Mouse (Mus musculus) CD8-positive naive resting alpha-beta T cell, adult 2 months (primary cell): Measurements from ENCODE around the gene Gnat2.

Source experiments
- DNase-seq, 2 experiments: peaks; one replicate each; pipeline ENCODE4 v3.0.0; 2022; ENCODE audit warnings: low read depth in 2 of 2, low spot score in 2 of 2

Gene Gnat2

DNA sequence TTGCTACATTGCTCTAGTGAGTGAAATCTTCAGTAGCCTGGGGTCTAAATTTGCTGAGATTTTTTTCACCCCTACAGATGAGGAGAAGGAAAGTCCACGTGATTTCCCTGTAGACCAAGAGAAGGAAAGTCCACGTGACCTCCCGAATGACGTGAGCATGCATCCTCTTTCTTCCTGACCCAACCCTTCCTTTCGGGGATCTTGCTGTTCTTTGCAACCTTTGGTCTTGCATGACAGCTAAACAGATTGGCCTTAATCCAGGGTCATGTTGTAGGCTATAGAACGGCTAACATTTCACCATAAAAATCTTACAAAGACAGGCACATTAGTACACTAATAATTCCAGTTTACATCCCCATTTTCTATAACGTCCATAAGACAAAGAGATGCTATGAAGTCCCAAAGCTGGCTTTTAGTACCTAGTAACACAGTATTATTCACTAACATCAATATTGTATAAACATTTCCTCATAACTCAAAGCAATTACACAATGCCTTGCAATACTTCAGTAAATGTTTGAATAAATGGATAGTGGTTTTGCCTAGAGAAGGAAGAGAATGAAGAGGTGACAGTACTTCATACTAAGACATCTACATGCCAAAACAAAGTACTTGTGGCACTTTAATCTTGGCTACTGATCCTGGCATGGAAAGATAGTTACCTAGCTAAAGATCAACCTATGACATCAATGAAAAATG is 21.2 kb downstream of the Gnat2 start:
- no peak for DNase-seq

DNA sequence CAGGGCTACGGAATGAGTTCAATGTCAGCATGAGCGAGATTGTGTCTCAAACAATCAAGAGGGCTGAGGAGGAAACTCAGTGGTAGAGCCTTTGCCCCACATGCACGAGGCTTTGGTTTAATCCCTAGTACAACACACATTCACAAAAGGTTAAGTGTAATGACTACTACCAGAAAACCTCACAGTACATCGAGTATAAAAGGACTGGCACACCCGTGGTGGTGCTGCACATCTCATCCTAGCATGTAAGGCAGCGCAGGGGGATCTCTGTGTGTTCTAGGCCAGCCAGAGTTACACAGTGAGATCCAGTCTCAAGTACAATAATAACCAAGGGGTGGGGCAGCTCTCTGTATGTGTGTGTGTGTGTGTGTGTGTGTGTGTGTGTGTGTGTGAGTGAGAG is 24.9 kb downstream of the Gnat2 start:
- no peak for DNase-seq

DNA sequence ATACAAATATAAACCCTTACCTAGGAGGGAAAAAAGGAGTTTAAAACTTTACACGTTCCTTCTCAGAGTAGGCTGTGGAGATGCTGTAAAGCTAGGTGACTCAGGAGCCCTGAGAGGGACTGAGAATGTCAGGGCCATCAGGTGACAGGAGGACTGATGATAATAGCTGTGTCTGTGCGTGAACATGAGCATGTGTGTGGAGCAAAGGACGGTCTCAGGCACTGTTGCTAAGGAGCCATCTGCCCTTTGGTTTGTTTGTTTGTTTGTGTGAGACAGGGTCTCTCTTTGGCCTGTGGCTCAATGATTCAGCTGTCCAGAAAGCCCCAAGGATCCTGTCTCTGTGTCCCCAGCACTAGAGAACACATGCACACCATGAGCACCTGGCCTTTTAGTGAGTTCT is 28.5 kb downstream of the Gnat2 start:
- no peak for DNase-seq

DNA sequence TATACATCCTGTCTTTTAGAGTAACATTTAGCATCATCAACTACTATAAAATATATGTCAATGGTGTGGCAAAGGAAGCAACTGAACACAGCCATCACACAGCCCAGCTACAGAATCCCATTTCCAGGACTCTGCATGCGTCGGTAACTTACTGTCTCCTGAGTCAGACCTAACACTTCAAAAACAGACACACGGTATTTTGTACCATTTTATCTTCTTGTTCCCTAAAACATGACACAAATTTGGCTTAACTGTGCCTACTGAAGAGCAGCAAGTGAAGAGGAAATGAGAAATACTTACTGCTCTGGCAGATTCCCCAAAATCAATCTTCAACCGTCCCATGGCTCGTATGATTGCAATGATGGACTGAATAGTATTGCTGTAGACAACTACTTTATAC is 30.7 kb downstream of the Gnat2 start:
- DNase-seq, result no peak

DNA sequence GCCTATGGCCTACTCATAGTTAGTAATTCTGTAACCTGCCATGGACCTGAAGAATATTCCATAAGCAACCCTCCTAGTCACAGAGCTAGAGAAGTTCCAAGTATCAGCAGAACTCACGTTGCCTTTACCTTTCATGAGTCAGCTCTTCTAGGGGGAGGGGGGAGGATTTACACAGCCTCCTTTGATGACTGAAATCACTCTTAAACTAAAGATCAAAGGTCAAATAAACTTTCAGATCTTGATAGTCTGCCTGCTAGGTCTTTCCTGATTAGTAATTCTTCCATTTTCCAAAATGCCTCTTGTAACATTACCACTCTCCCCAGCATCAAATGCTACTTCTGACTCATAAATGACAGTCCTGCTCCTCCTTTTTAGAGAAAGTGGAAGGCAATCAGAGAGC is 31.5 kb downstream of the Gnat2 start:
- no peak for DNase-seq

DNA sequence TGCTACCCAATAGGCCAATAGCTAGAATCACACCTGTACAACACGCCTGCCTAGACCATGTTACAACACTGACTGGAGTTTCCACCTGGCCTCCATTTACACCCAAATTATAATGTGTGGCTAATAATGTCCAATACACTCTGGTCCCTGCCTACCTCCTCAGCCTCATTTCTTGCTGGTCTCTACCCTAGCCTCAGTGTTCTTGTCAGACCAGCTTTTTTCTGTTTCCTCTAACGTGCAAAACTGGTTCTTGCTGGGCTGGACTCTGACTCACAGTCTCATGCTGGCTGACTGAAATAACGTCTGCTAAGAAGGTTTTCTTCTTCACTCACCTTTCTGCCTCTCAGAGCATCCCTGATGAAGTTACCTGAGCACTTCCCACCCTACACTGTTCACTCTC is 33.7 kb downstream of the Gnat2 start:
- no peak for DNase-seq

DNA sequence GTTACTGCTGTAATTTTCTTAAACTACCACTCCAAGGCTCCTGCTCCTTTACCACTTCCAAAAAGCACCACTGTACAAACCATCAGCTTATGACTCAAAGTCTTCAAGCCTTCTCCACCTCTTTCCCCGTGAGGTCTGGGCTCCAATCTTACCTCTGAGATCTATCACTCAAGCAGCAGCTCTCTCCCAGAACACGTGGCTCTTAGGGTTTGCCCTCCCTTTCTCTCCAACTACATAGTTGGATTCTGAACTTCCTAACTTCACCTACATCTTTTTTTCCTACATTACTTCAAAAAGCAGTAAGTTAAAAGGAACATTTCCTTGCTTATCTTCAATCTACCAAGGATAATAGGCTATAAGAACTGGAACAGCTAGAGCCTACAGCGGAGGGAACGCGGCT is 35.9 kb downstream of the Gnat2 start:
- no peak for DNase-seq

DNA sequence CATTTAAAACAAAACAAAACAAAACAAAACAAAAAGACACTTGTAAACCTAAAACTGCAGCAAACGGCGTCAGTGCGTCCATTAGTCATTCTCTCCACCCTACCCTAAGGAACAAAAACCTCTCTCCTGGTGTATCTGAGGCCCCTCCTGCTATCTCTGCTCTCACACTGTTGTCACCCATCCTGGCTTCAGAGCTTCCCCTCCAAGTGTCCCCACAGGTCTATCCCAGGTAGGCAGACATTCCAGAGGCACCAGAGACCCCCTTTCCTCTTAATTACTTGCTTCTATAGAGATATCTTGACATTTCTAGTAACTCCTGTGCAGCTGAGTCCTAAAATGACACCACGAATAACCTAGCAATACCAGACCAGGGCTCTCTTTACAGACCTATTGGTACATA is 36.8 kb downstream of the Gnat2 start:
- no peak for DNase-seq

DNA sequence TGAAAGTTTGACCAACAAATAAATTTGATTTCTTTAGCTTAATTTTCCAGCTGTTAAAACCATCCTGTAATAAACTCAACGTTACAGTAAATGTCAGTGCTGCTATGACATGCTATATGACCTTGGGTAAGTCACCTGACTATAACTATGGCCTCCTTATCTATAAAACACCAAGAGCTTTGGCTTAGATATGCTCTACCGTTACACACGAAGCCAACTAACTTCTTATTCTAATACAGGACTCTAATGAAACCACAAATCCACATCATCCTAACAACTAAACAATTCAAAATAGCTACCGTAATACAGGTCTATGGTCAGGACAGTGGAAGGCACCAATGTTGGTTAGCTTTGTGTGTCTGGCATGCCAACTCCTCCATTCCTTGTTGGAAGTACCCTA is 37.2 kb downstream of the Gnat2 start:
- DNase-seq, result no peak

DNA sequence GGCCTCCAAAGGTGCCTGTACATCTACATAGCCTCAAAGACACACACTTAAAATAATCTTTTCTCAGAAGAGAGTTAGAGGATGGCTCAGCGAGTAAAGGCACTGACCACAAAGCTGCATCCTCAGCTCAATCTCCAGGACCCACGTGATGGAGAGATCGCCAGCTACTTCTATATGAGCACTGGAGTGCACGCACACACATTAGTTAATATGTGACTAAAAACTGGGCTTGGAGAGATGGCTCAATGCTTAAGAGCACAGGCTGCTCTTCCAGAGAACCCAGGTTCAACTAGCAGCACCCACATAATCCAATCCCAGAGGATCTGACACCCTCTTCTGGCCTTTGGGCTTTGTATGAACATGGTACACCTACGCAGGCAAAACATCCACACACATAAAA is 38.6 kb downstream of the Gnat2 start:
- DNase-seq, result no peak

DNA sequence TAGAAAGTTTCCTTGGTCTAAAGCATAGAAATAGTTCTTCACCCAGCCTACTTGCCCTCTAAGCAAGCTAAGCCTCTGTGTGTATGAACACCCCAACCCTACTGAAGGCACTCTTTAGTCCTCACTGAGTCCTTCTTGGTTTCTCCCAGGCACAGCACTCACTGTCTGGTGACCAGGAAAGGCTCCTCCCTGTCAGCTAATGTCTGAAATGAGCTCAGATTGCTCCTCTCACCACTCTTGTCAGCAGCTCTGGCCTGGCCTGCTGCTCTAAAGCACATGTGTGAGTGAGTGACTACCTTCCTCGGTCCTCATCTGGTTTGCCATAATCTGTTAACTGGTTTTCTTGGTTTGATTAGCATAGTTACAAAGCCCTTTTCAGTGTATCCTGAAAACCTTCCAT is 39.2 kb downstream of the Gnat2 start:
- no peak for DNase-seq

DNA sequence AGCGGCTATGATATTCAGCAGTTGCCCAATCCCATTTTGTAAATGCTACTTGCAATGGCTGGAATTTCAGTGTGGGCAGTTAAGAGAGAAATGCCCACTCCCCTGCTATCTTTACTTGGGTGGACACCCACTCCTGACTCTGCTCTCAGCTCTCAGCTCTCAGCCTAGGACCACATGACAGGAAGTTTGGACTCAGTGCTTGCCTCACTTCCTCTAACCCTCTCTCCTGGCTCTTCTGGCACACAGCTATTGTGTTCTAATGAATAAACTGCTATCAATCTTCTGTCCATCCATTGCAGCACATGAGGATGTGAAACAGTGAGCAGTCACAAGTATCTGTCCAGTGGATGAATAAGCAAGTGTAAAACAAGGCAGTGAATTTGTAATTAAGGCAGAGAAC is 39.9 kb downstream of the Gnat2 start:
- DNase-seq, result no peak

DNA sequence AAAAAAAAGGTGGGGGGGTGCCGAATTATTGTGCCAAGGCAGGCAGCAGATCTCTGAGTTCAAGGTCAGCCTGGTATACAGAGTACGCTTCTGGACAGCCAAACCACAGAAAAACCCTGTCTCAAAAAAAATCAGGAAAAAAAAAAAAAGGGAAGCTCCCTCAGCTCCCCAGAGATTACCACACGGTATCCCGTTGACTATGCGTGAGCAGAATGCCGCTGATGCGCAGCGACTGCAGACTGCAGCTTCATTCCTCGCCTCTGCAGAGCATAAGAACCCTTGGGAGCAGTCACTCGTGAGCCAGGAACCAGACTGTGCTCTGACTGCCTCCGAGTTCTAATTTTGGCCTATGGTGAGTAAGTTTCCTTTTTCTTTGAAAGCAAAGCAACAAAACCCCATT is 42.1 kb downstream of the Gnat2 start:
- no peak for DNase-seq

DNA sequence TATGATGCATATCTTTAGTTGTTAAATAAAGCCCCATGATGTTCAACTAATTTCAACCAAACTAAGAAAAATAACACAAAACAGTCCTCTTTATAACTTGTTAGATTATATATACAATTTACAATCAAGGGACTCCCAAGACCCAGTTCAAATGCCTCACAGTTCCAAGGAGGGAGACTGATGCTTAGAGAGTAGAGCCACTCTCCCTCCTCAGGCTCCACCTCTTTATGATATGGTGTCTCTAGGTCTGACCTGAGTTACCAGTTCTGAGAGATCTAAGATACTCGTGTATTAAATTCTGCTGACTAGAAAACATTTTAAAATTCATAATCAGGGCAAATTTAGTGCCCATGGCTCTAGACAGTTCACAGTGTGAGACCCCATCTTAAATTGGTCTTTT is 46.5 kb downstream of the Gnat2 start:
- no peak for DNase-seq

DNA sequence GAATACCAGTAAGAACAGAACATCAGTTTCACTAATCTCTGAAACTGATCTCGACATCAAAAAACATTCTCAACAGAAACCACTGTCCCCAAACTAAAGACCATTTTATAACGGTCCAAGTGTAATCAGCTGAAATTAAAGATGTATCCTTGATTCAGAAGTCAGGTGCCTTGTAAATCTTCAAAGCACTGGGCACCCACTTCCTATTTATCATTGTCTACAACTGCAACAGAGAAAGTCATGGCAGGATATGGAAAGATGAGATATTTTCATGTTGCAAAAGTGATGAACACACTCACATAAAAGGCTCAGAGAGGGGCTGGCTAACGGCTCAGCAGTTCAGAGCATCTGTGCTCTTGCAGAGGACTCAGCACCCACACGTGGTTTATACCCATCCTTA is 48.2 kb downstream of the Gnat2 start:
- DNase-seq, result no peak

DNA sequence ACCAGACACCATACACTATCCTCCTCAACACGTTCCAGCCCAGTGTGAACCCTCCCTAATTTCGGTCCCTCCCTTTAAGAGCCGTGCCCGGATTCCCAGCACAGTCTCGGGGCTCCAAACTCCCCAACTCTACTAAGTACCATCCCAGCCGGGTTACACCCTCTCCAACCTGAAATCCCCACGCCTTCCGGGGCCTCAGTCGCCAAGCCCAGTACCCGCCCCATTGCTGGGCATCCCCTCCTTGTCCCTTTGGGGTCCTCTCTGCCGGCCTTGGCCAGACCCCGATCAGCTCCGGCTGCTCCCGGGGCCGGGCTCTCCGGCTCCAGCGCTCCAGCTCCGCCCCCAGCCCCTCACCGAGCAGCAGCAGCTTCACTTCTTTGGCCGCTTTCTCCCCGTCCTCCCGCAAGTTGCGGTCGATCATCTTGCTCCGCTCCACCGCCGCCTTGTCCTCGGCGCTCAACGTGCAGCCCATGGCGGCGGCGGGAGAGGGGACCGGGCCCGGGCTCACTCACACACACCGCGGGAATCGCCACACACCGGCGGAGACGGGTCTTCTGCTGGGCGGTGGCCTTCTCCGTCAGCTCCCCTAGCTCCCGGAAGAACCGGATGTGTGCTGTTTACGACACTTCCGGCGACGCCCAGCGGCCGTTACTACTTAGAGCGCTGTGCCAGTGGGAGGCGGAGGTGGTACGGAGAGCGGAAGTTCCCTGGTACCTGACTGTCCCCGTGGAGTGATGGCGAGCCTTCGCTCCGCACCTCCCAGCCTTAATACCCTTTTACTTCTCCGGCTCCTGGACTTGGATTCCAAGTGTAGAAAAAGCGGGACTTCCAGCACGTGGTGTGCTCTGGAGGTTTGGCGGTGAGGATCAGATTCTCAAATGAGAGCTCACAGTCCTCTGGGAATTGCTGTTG is 53.2 kb downstream of the Gnat2 start, which contains the start of gene Gnai3:
TSS of gene Gnai3 (minus strand) at position 613 of the 912 bp plus-strand sequence.
- DNase-seq, result peak; percentile 86 to 90

DNA sequence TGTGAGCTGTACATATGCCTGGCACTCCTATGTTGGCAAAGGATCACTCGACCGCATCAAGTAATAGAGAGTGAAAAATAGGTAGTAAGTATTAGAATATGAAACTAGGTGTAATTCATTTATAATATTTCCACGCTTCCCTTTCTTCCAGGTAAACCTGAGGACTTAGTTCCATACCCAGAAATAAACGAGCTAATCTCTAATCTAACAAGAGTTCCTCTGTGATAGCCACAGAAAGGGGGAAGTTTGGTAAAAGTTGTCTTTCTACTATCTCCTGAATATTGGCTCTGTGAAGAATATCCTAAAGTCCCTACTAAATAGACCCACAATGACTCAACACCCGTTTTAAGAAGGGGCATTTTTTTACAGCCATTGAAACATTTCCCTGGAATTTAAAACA is 54.1 kb downstream of the Gnat2 start:
- DNase-seq, result no peak

DNA sequence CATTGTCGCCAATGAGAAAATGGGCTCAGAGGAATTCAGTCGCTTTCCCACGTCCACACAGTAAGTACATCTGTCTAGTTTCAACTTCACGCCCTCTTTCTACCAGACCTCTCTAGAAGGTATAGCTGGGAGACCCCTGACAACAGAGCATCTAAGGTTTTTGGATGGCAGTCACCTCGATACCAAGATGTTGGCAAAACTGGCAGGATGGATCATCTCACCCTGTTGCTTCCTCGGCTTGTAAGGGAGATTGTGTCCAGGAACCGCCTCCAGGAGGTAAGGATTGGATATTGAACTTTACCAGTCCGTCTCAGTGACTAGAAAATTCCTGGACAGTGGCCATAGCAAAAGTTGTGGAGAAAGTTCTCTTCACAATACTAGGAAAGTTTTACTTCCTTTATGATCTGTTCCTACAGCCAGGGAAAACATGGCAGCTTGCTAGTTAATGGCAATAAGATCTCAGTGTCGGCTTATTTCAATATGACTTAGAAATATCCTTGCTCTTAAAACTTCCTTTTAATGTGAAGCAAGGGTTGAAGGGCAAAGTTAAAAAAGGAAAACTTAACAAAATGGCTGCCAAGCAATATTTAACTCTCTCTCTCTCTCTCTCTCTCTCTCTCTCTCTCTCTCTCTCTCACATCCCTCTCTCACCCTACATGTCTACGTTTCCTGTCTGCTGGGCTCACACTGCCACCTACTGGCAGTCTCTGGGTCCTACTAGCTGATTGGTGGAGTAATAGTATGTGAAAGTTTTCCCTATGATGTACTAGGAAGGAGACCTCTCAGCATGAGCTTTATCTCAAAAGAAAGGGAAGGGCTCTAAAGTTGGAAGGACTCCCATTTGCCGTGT is 55.0 kb downstream of the Gnat2 start:
- peak; percentile 82 to 89 for DNase-seq
